Mouse (Mus musculus): ENCODE results near the gene Tmem140. TPM values are rescaled to one million over a fixed set of nuclear protein-coding genes. Genes with fewer than 3 reads are reported as not detected.
A peak's percentile ranks its signal among the peaks of the same experiment; 100 is the strongest.

Gene Tmem140
- polyA plus RNA-seq, 1 experiment from 2014 or later: 2.4 TPM

DNA sequence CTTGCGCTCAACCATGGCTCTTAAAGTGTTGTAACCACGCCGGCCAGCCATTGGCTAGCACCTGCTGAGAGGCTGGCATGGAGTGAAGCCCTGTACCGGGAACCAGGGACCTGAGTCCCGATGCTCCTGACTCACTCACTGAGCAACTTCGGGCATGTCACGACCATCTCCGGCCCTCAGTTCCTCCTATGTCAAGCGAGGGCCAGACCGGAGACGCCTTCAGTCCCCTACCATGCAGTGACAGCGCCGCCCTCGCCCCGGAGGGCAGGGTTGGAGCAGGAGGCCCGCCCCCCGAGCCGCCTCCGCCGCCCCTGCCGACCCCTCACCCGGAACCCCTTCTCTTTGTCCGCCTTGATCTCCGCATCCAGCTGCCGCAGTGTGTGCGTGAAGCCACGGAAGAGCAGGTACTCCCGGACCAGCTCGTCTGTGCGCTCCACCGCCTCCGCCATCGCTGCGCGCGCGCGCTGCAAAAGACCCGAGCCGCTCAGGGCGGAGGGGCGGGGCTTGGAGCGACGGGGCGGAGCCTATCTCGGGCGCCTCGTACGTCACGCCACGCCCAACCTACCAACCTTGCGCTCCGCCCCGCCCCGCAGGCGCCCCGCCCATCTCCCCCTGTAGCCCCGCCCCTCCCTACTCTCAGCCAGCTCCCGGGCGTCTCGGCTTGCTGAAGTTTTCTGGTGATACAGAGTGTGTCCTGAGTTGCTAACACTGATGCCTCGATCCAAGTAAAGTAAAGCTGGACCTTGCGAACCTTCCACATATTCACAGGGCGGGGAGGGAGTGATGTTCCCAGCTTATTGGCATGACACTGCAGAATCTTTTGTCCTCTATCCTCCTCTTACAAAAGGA, 47.6 kb downstream of the Tmem140 start, which contains the start of gene Wdr91:
Gene Wdr91, minus strand, starts transcription at position 506 of the 849 bp plus-strand sequence.
- peak; percentile 75 for ATAC-seq (ENCODE audit: low read depth)

DNA sequence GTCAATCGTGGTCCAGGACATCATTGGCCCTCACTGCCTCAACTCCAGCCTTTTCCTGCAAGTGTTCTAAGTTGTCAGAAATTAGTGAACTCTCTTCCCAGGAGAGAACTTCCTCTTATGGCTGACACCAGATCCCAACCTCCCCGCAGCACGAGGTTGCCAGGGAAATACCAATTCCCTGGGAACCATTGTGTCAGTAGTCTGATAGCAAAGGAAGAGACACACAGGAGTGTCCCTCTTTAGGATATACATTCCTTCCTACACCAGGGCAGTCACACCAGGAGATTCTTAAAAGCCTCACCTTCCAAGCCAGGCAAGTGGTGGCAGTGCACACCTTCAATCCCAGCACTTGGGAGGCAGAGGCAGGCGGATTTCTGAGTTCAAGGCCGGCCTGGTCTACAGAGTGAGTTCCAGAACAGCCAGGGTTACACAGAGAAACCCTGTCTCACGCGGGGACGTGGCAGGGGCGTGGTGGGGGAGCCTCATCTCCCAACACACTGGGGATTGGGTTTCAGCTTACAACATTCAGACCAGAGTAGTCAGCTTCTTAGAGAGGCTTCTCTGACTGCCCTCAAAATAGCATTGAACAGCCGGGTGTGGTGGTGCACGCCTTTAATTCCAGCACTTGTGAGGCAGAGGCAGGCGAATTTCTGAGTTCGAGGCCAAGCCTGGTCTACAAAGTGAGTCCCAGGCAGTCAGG, 50.5 kb downstream of the Tmem140 start:
- no peak overlapping the region for H3K27ac ChIP-seq
- no peak for DNase-seq
- WGBS (ENCODE audit: insufficient replicate concordance): 74% methylated on average over 13 of the region's 13 CpGs
- peaks cover 9% of the 10 kb centered on the region; the same call in 1 of the 2 replicates for H3K36me3 ChIP-seq
- no peak overlapping the region for H3K9ac ChIP-seq
- no peak overlapping the region for H3K4me3 ChIP-seq (replicated peaks)
- no peaks in the 10 kb centered on the region for H3K27me3 ChIP-seq
- no peak for ATAC-seq (ENCODE audit: low read depth)
- no peaks in the 10 kb centered on the region for H3K9me3 ChIP-seq (replicated peaks)
- peaks cover 55% of the 10 kb centered on the region for H3K4me1 ChIP-seq (replicated peaks)
- H3K4me2 ChIP-seq: no peak overlapping the region

More for the DNA sequence above, 47.6 kb downstream of the Tmem140 start, which contains the start of gene Wdr91:
- Histone ChIP-seq H3K27me3 (no peaks in the 10 kb centered on the region), H3K9ac (peak within 1 kb of the TSS; percentile 84), H3K4me1 (replicated peaks) (peaks cover 73% of the 10 kb centered on the region), H3K27ac (peak within 1 kb of the TSS; percentile 99), H3K4me2 (peak within 1 kb of the TSS; percentile 83), H3K4me3 (replicated peaks) (peak within 1 kb of the TSS; percentile 76), H3K9me3 (replicated peaks) (no peaks in the 10 kb centered on the region), H3K36me3 (peaks cover 33% of the 10 kb centered on the region)
- under 1% methylated on average over 63 of the region's 64 CpGs for WGBS (ENCODE audit: insufficient replicate concordance)
- peak; percentile 89 for DNase-seq

DNA sequence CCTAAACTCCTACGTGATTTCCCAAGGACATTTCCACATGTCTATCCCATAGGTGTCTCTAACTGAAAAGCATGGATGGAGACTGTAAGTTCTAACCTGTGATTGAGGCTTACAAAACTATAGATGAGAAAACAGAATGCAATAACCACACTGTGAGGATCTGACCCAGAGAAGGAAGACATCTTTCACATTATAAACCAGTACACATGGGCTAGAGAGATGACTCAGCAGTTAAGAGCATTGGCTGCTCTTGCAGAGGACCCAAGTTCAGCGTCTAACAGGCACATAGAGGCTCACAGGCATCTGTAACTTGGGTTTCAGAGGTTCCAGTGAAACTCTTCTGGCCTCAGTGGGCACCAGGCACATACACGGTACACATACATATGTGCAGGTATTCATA, 51.5 kb downstream of the Tmem140 start:
- Histone ChIP-seq H3K27ac (no peak overlapping the region), H3K4me2 (no peak overlapping the region), H3K9ac (no peak overlapping the region), H3K36me3 (no peaks in the 10 kb centered on the region), H3K4me3 (replicated peaks) (no peak overlapping the region), H3K27me3 (no peaks in the 10 kb centered on the region), H3K4me1 (replicated peaks) (peaks cover 45% of the 10 kb centered on the region), H3K9me3 (replicated peaks) (no peaks in the 10 kb centered on the region)
- DNase-seq: no peak
- WGBS (ENCODE audit: insufficient replicate concordance): 69% methylated on average over 3 of the region's 3 CpGs
- ATAC-seq (ENCODE audit: low read depth): no peak

DNA sequence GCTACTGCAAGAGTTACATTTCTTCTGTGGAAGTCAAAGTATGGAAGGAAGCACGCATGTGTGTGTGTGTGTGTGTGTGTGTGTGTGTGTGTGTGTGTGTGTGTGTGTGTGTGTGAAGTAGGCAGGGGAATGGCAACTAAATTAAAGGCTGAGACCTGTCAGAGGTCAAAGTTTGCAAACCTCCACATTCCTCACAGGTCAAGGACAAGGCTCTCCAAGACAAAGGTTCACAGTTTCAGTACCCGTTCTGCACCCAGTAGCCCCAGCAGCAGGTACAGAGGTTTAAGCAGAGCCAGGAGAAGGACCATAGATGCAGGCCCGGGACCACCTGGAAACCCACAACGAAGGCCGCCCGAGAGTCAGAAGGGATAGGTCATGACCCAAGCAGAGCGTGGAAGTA, 56.2 kb downstream of the Tmem140 start:
- Histone ChIP-seq H3K4me2 (no peak overlapping the region), H3K27ac (no peak overlapping the region), H3K4me1 (replicated peaks) (peaks cover 16% of the 10 kb centered on the region), H3K4me3 (replicated peaks) (no peak overlapping the region), H3K36me3 (no peaks in the 10 kb centered on the region), H3K9me3 (replicated peaks) (no peaks in the 10 kb centered on the region), H3K27me3 (no peaks in the 10 kb centered on the region), H3K9ac (no peak overlapping the region)
- DNase-seq (no peak), ATAC-seq (ENCODE audit: low read depth) (no peak)
- 75% methylated on average over 7 of the region's 7 CpGs for WGBS (ENCODE audit: insufficient replicate concordance)

DNA sequence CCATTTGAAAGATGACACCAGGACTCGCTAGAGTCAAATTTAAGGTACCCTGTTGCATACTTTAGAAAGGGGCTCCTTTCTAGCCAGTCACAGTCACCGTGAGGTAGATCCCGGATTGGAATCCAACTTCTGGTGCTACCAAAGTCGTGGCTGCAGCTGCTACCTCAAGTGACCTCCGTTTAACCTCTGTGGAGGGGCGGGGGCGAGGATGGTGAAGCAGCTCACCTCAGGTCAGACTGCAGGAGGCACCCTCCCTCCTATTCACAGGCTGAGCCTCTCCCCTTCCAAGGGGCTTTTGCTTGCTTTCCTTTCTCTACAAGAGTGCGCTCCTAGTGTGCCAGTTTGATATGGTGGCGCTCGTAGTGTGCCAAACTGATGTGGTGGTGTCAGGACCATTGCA, 57.0 kb downstream of the Tmem140 start, which contains the start of gene Stra8:
Gene Stra8, plus strand, starts transcription at position 208 of the 400 bp plus-strand sequence.
- no peak within 1 kb of the TSS for H3K27ac ChIP-seq
- H3K4me2 ChIP-seq: no peak within 1 kb of the TSS
- ATAC-seq (ENCODE audit: low read depth): no peak
- H3K4me3 ChIP-seq (replicated peaks): no peak within 1 kb of the TSS
- no peak for DNase-seq
- no peaks in the 10 kb centered on the region for H3K36me3 ChIP-seq
- WGBS (ENCODE audit: insufficient replicate concordance): 56% methylated on average over 10 of the region's 10 CpGs
- H3K9me3 ChIP-seq (replicated peaks): no peaks in the 10 kb centered on the region
- peaks cover 11% of the 10 kb centered on the region for H3K4me1 ChIP-seq (replicated peaks)
- no peak within 1 kb of the TSS for H3K9ac ChIP-seq
- no peaks in the 10 kb centered on the region for H3K27me3 ChIP-seq

DNA sequence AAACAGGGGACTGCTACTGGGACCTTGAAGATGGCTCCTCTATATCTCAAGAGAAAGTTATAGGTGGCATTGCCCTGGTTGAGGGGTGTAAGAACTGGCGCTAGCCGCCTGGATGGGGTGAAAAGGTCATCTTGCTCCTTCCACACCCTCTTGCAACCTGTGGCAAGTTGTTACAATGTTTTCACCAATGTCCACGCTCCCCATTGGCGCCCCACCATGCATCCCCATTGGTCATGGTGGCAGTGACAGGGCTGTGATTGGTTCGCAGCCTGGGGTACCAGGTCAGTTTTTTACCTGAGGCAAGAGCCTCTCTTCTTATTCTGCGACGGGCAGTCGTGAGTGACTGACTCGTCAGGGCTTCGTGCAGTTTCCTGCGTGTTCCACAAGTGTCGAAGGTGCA, 57.7 kb downstream of the Tmem140 start:
- Histone ChIP-seq H3K4me3 (replicated peaks) (no peak overlapping the region), H3K27ac (no peak overlapping the region), H3K9me3 (replicated peaks) (no peaks in the 10 kb centered on the region), H3K4me2 (no peak overlapping the region), H3K4me1 (replicated peaks) (peaks cover 11% of the 10 kb centered on the region), H3K27me3 (no peaks in the 10 kb centered on the region), H3K9ac (no peak overlapping the region), H3K36me3 (no peaks in the 10 kb centered on the region)
- ATAC-seq (ENCODE audit: low read depth) (no peak), DNase-seq (no peak)
- 85% methylated on average over 12 of the region's 12 CpGs for WGBS (ENCODE audit: insufficient replicate concordance)

DNA sequence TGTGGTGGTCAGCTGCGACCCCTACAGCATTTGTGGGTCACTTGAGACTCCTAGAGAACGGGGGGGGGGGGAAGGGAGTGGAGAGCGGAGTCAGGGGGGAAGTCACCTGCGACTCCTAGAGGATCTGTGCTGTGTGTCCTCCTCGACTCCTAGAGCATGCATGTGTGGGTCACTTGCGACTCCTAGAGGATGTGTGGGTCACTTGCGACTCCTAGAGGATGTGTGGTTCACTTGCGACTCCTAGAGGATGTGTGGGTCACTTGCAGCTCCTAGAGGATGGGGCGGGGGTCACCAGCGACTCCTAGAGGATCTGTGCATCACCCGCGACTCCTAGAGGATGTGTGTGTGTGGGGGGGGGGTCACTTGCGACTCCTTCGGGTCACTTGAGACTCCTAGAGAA, 59.0 kb downstream of the Tmem140 start:
- Histone ChIP-seq H3K4me1 (replicated peaks) (peaks cover 7% of the 10 kb centered on the region), H3K9me3 (replicated peaks) (no peaks in the 10 kb centered on the region), H3K9ac (no peak overlapping the region), H3K36me3 (no peaks in the 10 kb centered on the region), H3K27me3 (no peaks in the 10 kb centered on the region), H3K4me3 (replicated peaks) (no peak overlapping the region), H3K4me2 (no peak overlapping the region), H3K27ac (no peak overlapping the region)
- DNase-seq (peak; percentile 41), ATAC-seq (ENCODE audit: low read depth) (peak; percentile 49; the same call in 1 of the 2 replicates)
- WGBS (ENCODE audit: insufficient replicate concordance): 37% methylated on average over 14 of the region's 14 CpGs

Other genes starting within 250 kb of the Tmem140 start
- gene Agbl3, start 82.7 kb upstream of the Tmem140 start, polyA plus RNA-seq (2015; fragmentation: Nextera tagmentation; extraction: Ambion mirVana): 3.7 and 4.0 TPM in 2 replicates
- 10.5 and 10.6 TPM in 2 replicates for gene Cyren, start 14.9 kb downstream of the Tmem140 start, polyA plus RNA-seq (2015; fragmentation: Nextera tagmentation; extraction: Ambion mirVana)
- 12.3 and 13.8 TPM in 2 replicates for gene Wdr91, start 47.7 kb downstream of the Tmem140 start, polyA plus RNA-seq (2015; fragmentation: Nextera tagmentation; extraction: Ambion mirVana)
- gene Stra8, start 57.0 kb downstream of the Tmem140 start, polyA plus RNA-seq (2015; fragmentation: Nextera tagmentation; extraction: Ambion mirVana): not detected in 2 replicates
- gene Slc23a4, start 125.3 kb downstream of the Tmem140 start, polyA plus RNA-seq (2015; fragmentation: Nextera tagmentation; extraction: Ambion mirVana): 0.14 and 0.17 TPM in 2 replicates